In the genomic region with DNA sequence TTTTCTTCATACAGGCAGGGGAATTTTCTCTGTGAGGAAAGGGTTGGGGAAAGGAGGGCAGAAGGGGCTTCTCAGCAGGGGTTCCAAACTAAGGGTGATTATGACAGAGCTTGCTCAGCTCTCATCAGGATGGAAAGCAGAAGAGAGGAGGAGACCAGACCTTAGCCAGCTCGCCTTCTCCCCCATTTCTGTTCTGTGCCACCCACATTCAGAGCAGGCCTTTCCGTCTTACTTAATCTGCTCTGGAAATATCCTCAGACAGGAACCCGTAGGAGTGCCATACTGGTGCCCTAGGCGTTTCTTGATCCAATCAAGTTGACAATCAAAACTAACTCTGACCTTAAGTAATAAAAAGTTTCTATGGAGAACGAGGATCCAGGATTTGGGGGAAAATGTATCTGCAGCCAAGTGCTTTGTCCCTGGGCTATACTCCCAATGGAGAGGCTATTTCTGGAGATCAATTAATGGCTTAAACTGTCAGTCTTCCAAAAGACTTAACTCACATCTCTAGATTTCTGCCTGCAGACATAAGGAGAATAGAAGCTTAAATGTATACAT, we compare ENCODE assay signal across 18 mouse cellular contexts.
DNase-seq lines count a peak whose midpoint lies in the region; ATAC-seq lines count a peak whose summit lies in the region.
"Had no signal": no experiment of that assay in that cellular context is flagged by ENCODE, and none has a peak within 500 bp of the region (broad histone marks: within the 10 kb centered on the region; RNA-seq: fewer than 3 reads in every experiment).

No protein-coding gene starts in this region.

- ATAC-seq in frontal cortex, adult (ENCODE audit: low TSS enrichment) = peak; percentile 73
- ATAC-seq: forebrain, embryonic 15.5 days; Patski had no signal

- no peak for DNase-seq in frontal cortex, postnatal 10 days (ENCODE audit: low spot score in 2 of 2)
- DNase-seq in layer of hippocampus, adult 9-10 months (ENCODE audit: low spot score) = peak; percentile 11
- no peak for DNase-seq in layer of hippocampus, postnatal 25 days (ENCODE audit: extremely low spot score in 1 of 2, low spot score in 1 of 2)
- DNase-seq in fat pad, adult 2 months (ENCODE audit: extremely low read depth, low read depth, low spot score) = peak; percentile 64
- no peak for DNase-seq in kidney, postnatal 36 days
- DNase-seq: adrenal gland, postnatal 10 days; adrenal gland, postnatal 36 days; B cell, adult 2 months; cerebellum, adult 11 months; cerebellum, adult 8-10 months; cerebellum, postnatal 14 days; gastrocnemius, adult 2 months; gastrocnemius, postnatal 14 days; heart, adult 2 months; kidney, adult 11 months had no signal

Comparison
In these comparisons a context has a peak if more than half of its experiments do, and no peak if none do; other contexts are left out.
1. DNase-seq: peak in layer of hippocampus, adult 9-10 months (single experiment) and fat pad, adult 2 months (single experiment); none in frontal cortex, postnatal 10 days (0 of 2), layer of hippocampus, postnatal 25 days (0 of 2) and kidney, postnatal 36 days (0 of 2).